Mouse (Mus musculus) left cerebral cortex, adult 8-10 months (tissue): ENCODE data around the gene Tlnrd1. TPM values are rescaled to one million over a fixed set of nuclear protein-coding genes. Genes with fewer than 3 reads are reported as not detected.

ENCODE experiments used
- DNase-seq, 2 experiments: peaks; one replicate each; pipeline ENCODE4 v3.0.0; 2022; ENCODE audit warnings: low spot score in 2 of 2
- total RNA-seq, 4 experiments: library from RNA; stranded (reverse); gene quantifications; 2 replicates each; pipeline ENCODE4 v1.2.4; 2022

The Tlnrd1 gene
- total RNA-seq, 4 experiments from 2014 or later: 22.3 to 26.4 (median 24.2) TPM

GRCm38 (mm10) chr7:83884921-83885532, 922 bp upstream of the Tlnrd1 start:
- peak in 1 of 2 experiments; percentile 18 for DNase-seq

- peak; percentile 44 to 60 for DNase-seq
Observed at GRCm38 (mm10) chr7:83883276-83884020, 657 bp downstream of the Tlnrd1 start.

DNA sequence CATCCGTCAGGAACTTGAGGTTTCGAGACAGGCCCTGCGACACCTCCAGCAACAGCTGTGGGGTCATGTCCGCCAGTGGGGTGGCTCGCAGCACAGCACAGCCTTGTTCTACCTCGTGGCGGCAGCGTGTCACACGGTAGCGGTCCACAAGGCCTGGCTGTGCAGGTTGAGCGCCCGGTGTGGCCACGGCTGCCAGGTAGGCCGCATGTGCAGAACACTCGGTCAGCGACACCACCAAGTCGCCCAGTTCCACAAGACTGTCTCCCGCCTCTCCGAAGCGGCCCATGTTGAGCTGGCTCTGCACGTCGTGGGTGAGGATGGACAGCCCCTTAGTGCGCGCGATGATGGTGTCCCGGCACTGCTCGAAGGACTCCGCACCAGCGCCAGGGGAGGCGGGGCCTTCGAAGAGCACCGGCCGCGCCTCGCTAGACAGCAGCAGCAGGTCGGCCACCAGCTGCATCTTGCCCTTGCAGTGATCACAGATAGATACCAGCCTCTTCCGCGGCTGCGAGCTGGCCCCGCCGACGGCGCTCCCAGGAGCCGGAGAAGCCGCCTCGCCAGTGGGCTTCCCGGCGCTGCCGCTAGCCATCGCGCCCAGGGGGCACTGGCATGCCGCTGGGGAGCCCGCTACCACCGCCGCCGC, 1.4 kb downstream of the Tlnrd1 start:
- peak; percentile 27 to 29 for DNase-seq

GRCm38 (mm10) chr7:83882150-83882632, 1.9 kb downstream of the Tlnrd1 start:
- DNase-seq: peak in 1 of 2 experiments; percentile 26

GRCm38 (mm10) chr7:83878676-83879448, 5.2 kb downstream of the Tlnrd1 start:
- DNase-seq: no peak

GRCm38 (mm10) chr7:83877088-83877487, 7.0 kb downstream of the Tlnrd1 start:
- no peak for DNase-seq

DNA sequence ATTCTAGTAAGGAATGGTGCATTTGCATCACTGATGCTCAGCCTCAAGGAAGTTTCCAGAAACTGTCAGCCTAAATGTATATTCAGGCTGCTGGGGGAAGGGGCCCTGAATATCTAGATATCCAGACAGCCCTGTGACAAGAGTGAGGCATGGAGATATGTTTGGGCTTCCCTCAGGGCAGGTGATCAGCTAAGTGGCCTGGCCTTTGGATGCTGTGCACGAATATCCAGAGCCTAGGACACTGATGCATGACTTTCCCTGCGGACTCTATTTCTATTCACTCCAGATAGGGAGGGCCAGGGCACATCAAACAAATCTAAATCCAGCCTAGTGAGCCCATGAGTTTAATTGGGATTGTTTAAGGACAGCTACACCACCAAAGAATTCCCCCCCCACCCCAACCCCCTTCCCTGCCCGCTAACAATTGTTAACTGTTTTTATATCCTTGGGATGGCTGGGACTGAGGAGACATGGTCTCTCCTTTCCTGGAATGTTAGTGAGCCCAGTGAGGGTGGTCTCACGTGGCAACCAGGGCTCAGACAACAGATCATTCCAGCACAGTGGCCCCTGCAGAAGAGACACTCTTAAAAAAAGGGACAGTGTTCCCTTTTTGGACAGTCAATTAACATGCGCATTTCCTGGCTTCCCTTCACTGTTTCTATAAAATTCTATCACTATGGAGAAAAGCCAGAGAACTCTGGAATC, 14.1 kb downstream of the Tlnrd1 start:
- DNase-seq: no peak

GRCm38 (mm10) chr7:83868200-83868599, 15.9 kb downstream of the Tlnrd1 start:
- no peak for DNase-seq

DNA sequence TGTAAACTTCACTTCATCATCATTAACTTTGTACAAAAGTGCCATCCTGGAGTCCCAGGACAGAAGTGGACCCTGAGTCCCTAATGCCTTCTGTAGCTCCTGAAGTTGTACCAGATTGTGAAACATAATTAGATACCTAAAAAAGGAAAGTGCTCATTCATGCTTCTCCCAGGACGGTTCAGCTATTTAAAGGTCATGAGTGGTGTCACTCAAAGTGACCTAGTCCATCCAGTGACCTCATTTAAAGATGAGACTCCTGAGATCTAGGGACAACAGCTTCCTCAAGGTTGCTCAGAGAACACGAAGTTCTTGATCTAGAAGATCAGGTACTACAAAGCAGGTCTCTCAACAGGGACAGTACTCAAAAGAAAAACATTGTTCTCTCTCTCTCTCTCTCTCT, 20.6 kb downstream of the Tlnrd1 start:
- no peak for DNase-seq

DNA sequence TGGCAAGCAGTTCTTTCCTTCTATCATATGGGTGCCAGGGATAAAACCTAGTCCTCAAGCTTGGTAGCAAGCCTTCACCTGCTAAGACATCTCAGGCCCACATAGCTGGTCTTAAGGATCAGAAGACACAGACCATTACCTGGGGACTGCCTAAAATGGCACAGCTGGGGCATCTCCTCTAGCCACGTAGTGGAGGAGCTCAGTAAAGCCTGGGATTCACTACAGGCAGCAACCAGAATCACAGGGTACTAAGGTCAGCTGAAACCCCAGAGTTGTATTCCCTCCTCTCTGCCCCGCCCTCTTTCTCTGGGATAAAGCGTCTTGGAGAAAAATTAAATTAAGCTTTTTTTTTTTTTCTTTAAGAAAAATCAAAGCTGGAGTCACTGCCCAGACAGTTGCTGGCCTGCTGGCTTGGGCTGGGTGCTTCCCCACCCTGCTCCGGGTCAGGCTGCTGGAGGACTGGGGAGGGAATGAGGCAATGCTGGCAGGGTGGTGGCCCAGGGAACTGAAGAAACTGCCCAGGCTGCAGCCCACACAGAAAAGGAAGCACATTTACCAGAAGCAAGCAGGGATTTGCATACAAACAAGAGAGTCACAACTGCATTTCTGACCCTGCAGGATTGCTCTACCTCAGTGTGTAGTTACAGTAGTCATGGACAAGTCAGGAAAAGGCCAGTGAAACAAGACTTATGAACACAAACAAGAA, 24.6 kb downstream of the Tlnrd1 start:
- no peak for DNase-seq

DNA sequence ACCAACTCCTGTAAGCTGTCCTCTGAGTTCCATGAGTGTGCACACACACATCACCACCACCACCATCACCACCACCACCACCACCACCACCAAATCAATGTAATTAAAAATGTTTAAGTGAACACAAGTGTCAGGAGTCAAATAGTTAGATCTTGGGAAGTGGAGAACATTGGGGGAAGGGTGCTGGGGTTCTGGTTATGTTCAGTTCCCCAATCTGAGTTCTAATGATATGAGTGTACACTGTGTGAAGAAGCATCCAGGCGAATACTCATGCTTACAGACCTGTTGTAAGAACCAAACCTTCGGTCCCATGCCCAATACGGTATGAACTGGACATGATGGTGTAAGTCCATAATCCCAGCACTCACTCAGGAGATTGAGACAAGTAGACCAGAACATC, 26.2 kb downstream of the Tlnrd1 start:
- no peak for DNase-seq

DNA sequence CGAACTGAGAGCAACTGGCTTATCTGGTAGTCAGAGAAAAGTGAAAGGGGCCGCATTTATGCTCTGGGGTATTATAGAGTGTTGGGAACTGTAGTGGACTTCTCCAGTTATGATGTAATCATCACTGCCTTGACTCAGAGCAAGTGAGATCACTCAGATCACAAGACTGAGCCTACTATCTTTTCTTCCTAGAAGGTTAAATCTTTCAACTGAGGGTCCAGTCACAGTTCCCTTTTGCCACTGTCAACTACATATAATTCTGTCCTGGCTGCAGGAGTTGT, 27.0 kb downstream of the Tlnrd1 start:
- DNase-seq: no peak

DNA sequence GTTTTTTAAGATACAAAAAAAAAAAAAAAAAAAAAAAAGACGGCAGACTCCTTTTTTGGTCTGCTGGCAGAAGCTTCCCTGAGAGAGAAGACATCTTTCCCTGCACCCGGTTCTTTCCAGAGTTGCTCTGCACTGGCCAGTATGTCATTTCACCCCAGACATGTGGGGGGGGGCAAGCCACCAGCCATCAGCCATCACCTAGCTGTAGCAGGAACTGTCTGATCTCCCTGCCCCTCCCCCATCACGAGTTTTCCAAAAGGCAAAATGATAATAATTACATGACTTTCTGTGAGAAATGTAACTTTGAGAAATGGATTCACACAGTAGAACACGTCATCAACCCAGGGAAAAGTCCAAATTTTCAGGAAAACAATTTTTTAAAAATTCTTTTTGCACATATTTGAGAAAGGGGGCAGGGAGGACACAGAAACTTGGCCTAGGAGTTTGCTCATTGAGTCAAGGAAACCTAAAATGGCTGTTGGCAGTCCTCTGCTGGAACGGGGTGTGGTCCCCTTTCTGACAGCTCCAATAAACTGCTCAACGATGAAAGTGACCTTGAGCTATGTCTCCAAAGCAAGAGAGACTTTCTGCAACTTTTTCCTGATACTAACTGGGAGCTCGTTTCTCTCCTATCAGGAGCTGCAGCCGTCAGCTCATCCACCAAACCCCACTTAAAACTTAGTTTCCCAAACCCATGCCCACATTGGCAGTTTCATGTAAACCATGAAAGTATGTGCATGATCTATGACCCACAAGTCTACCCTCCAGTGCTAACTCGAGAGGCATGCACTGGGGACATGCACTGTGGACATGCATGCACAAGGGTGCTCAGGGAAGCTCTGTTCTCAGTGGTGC, 27.5 kb downstream of the Tlnrd1 start:
- no peak for DNase-seq

DNA sequence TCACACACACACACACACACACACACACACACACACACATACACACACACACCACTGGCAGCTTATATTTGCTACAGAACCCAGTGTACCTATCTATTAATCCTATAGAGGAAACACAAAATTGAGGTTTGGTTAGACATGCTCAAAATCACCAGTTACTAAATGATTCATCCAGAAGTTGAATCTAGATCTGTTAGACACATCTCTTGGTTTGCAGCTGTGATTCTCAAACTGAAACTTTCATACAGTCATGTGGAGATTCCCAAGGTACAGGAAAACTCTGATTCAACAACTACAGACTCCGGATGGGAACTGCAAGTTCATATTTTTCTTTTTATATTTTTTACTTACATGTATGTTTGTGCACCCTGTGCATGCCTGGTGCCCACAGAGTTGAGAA, 28.9 kb downstream of the Tlnrd1 start:
- no peak for DNase-seq

- no peak for DNase-seq
Observed at GRCm38 (mm10) chr7:83852381-83853380, 31.4 kb downstream of the Tlnrd1 start.

- no peak for DNase-seq
Observed at GRCm38 (mm10) chr7:83851569-83852380, 32.3 kb downstream of the Tlnrd1 start.
